Mouse (Mus musculus) embryonic facial prominence, embryonic 14.5 days (tissue): ENCODE data around the gene Olfr345. TPM values are rescaled to one million over a fixed set of nuclear protein-coding genes. Genes with fewer than 3 reads are reported as not detected.

Experiments
- ATAC-seq: fragments of 200-750 bp; cut with Nextera tagmentation; 2 replicates; pipeline ENCODE4 v1.8.0; 2017; ENCODE audit warnings: low read depth, moderate number of reproducible peaks, moderate TSS enrichment
- DNase-seq: peaks from one replicate; pipeline ENCODE4 v3.0.0-alpha.2; 2015; ENCODE audit warnings: low spot score
- H3K27ac ChIP-seq: fragments of 300-500 bp; sonication (generic); replicated peaks from 2 replicates; pipeline ENCODE4 v1.5.1; 2014; ENCODE audit warnings: low read depth, mild to moderate bottlenecking, low read length, moderate library complexity
- H3K27me3 ChIP-seq: fragments of 300-500 bp; sonication (generic); replicated peaks from 2 replicates; pipeline ENCODE4 v1.6.1; 2014; ENCODE audit warnings: low read length; ENCODE audit not compliant: control insufficient read depth, insufficient read depth
- H3K36me3 ChIP-seq: fragments of 300-500 bp; sonication (generic); 2 replicates; pipeline ENCODE4 v1.6.1; 2014; ENCODE audit warnings: low read length, mixed read lengths; ENCODE audit not compliant: control insufficient read depth, insufficient read depth
- H3K4me1 ChIP-seq: fragments of 300-500 bp; sonication (generic); 2 replicates; pipeline ENCODE4 v1.6.1; 2014; ENCODE audit warnings: antibody characterized with exemption, low read length; ENCODE audit not compliant: control insufficient read depth, insufficient read depth
- H3K4me2 ChIP-seq: fragments of 300-500 bp; sonication (generic); 2 replicates; pipeline ENCODE4 v1.6.1; 2014; ENCODE audit warnings: low read depth, mild to moderate bottlenecking, low read length, moderate library complexity, mixed read lengths
- H3K4me3 ChIP-seq: fragments of 300-500 bp; sonication (generic); 2 replicates; pipeline ENCODE4 v1.5.1; 2014; ENCODE audit warnings: low read depth, mild to moderate bottlenecking, low read length
- H3K9ac ChIP-seq: fragments of 300-500 bp; sonication (generic); 2 replicates; pipeline ENCODE4 v1.6.1; 2014; ENCODE audit warnings: low read depth, mild to moderate bottlenecking, low read length, moderate library complexity, mixed read lengths
- H3K9me3 ChIP-seq: fragments of 300-500 bp; sonication (generic); 2 replicates; pipeline ENCODE4 v1.6.1; 2016; ENCODE audit warnings: low read length; ENCODE audit not compliant: control insufficient read depth
- WGBS: fragments of 180-500 bp; shearing (Covaris S2); extraction: QIAGEN DNeasy Blood & Tissue Kit; methylation state at CpG from one replicate; pipeline ENCODE4 v1.1.7; 2014; 5-methylcytosine and 5-hydroxymethylcytosine counted together
- polyA plus RNA-seq: library from polyadenylated mRNA; unstranded; fragments of >200 nt; fragmentation: Nextera tagmentation; extraction: Ambion mirVana; gene quantifications from 2 replicates; pipeline ENCODE4 v1.2.1, GENCODE M21; 2014

Gene Olfr345
- polyA plus RNA-seq: not detected in 2 replicates

DNA sequence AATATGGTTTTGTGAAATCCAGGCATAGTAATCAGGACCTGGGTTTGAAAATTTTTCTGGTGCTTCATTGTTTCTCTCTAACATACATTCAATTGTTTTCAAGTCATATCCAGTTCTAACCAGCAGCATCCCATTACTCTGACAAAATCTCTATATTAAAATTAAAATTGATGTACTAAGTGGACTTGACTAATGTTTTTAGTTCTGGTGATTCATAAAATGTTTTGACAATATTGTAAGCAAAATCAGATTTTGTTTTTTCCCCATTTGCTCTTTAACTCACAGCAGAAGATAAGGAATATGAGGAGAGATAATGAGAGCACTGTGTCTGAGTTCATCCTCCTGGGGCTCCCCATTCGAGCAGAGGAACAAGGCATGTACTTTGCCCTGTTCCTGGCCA is at the start of gene Olfr345:
Olfr345 (plus strand) TSS at position 301 of the 400 bp plus-strand sequence.
- no peaks in the 10 kb centered on the region for H3K4me1 ChIP-seq
- no peak within 1 kb of the TSS for H3K4me3 ChIP-seq
- H3K27ac ChIP-seq: no peak within 1 kb of the TSS
- no peak for ATAC-seq
- H3K9me3 ChIP-seq: 0 out of 2 replicates have a peak, but pooled peaks cover 3% of the 10 kb centered on the region
- no peak within 1 kb of the TSS for H3K9ac ChIP-seq
- H3K4me2 ChIP-seq: no peak within 1 kb of the TSS
- H3K36me3 ChIP-seq: no peaks in the 10 kb centered on the region
- DNase-seq: no peak
- H3K27me3 ChIP-seq: no peaks in the 10 kb centered on the region
- WGBS: 65% methylated on average over 1 of the region's 1 CpGs

DNA sequence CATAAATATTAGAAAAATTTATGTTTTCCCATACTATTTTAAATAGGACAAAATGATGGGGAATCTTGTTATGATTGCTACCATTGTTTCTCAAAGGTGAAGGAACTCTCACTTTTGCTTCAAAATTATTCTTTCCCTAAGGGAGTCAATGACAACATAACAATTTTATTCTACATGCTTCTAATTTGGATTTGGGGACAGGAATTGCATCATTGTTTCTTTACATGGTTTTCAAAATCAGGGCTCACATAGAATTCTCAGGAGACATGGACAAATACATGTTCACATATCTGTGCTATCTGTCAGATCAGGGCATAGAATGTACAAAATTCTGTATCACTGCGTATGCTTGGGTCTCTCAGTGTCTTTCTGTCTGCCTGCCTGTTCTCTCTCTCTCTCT is 45.6 kb downstream of the Olfr345 start, which contains the start of gene Olfr346:
Olfr346 (plus strand) TSS at position 301 of the 400 bp plus-strand sequence.
- Histone ChIP-seq H3K27ac (no peak within 1 kb of the TSS), H3K9ac (no peak within 1 kb of the TSS), H3K36me3 (no peaks in the 10 kb centered on the region), H3K4me3 (no peak within 1 kb of the TSS), H3K4me2 (no peak within 1 kb of the TSS), H3K4me1 (no peaks in the 10 kb centered on the region), H3K27me3 (no peaks in the 10 kb centered on the region), H3K9me3 (0 out of 2 replicates have a peak, but pooled peaks cover 5% of the 10 kb centered on the region)
- 79% methylated on average over 1 of the region's 1 CpGs for WGBS
- ATAC-seq (no peak), DNase-seq (no peak)

Other genes starting within 250 kb of the Olfr345 start
- not detected in 2 replicates for gene Olfr339, start 221.1 kb upstream of the Olfr345 start, polyA plus RNA-seq
- not detected in 2 replicates for gene Olfr340, start 187.5 kb upstream of the Olfr345 start, polyA plus RNA-seq
- gene Olfr341, start 157.6 kb upstream of the Olfr345 start, polyA plus RNA-seq: 0.04 and 0.06 TPM in 2 replicates
- not detected in 2 replicates for gene Olfr342, start 115.0 kb upstream of the Olfr345 start, polyA plus RNA-seq
- 0.03 and 0.06 TPM in 2 replicates for gene Olfr344, start 73.4 kb upstream of the Olfr345 start, polyA plus RNA-seq
- gene Olfr346, start 45.7 kb downstream of the Olfr345 start, polyA plus RNA-seq: not detected in 2 replicates
- gene Olfr347, start 91.9 kb downstream of the Olfr345 start, polyA plus RNA-seq: not detected in 2 replicates
- gene Olfr348, start 144.2 kb downstream of the Olfr345 start, polyA plus RNA-seq: not detected in 2 replicates
- 0.09 and 0.25 TPM in 2 replicates for gene Olfr50, start 150.5 kb downstream of the Olfr345 start, polyA plus RNA-seq
- gene Olfr3, start 177.0 kb downstream of the Olfr345 start, polyA plus RNA-seq: not detected in 2 replicates
- not detected in 2 replicates for gene Olfr350, start 206.3 kb downstream of the Olfr345 start, polyA plus RNA-seq
- not detected in 2 replicates for gene Olfr351, start 222.6 kb downstream of the Olfr345 start, polyA plus RNA-seq
- not detected in 2 replicates for gene Olfr352, start 228.4 kb downstream of the Olfr345 start, polyA plus RNA-seq